Mouse (Mus musculus): Measurements from ENCODE around the gene Eif4ebp2.
A peak's percentile ranks its signal among the peaks of the same experiment; 100 is the strongest.

Eif4ebp2 gene

GRCm38 (mm10) chr10:61452645-61453044, at the start of gene Eif4ebp2:
TSS of gene Eif4ebp2 (minus strand) at chr10:61452661.
- DNase-seq (ENCODE audit: low spot score in 2 of 2) = peak; percentile 99

- DNase-seq (ENCODE audit: low spot score in 2 of 2) = no peak
Measured at GRCm38 (mm10) chr10:61500756-61501155, 48.3 kb upstream of the Eif4ebp2 start.

DNA sequence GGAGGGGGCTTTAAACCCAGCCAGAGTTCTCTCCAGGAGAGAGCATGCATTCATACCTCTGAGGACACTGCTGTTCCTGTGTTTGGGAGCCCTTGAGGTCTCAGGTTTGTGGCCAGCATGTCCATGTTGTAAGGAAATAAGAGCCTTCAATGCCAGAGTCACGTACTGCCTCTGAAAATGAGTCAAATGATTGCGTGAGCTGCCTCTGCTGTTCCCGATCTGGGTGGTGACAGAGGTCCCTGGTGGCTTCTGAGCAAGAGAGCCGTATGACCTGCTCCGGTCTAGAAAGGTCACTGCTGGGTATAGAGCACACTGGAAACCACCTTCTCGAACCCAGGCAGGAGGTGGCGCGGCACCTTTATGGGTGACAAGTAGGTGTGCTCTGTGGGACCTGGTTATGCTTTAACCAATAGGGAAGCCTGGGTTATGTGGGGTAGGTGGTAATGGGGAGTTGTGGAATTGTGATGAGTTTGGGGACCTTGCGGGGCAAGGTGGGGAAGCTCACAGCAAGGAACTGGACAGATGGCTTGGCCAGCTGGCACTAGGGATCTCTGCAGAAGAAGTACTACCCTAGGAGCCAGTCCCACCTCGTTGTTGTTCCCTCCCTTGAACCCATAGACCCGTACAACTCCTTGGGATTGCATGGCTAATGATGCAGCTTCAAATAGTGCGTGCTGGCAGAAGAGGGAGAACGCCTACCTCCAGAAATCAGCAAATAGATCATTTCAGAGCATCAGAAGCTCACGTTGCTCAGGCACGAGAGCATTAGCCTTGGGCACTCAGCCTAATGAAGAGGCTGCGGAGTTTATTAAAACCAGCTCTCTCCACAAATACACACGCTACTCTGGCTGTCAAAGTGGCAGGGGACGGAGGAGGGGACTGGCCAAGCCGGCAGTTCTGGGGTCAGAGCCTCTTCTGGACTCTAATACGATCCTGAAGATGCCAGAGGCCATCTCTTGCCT, 47.3 kb upstream of the Eif4ebp2 start:
- no peak for DNase-seq (ENCODE audit: low spot score in 2 of 2)

DNA sequence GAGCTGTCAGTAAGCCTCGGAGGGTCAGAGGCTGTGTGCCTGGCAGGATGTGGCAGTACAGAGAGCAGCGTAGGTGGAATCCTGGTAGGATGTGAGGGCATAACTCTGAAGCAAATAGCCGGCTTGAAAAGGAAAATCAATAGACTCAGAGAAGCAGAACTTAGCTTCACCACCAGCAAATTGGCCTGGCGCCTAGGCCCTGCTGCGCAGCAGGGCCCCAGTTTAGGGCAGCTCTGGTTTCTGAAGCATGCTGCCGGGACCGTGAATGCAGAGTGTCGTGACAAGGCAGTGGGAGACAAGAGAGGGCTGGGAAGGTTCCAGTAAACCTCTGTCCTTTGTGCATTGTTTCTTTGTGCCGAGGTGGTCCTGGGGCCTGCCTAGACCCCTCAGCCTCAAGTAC, 43.8 kb upstream of the Eif4ebp2 start:
- no peak for DNase-seq (ENCODE audit: low spot score in 2 of 2)

GRCm38 (mm10) chr10:61495461-61495860, 43.0 kb upstream of the Eif4ebp2 start:
- DNase-seq (ENCODE audit: low spot score in 2 of 2) = no peak

DNA sequence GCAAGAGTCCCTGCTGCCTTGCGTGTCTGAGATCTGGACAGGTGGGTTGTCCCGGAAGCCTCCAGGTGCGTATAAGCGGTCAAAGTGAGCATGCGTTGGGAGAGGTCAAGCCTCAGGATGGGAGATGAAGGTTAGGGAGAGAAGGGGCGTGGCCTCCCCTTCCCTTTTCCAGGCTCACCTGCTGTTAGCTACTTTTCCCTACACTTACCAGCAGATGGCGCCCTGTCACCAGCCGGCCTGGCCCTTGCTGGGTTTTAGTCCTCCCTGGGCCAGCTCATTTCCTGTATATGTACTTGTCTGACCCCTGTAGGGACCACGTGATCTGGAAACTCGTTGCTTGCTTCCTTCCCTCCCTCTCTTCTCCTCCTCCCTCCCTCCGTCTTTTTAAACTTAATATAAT, 39.6 kb upstream of the Eif4ebp2 start:
- peak; percentile 79 to 84 for DNase-seq (ENCODE audit: low spot score in 2 of 2)

GRCm38 (mm10) chr10:61491573-61491972, 39.1 kb upstream of the Eif4ebp2 start:
- no peak for DNase-seq (ENCODE audit: low spot score in 2 of 2)

- DNase-seq (ENCODE audit: low spot score in 2 of 2) = no peak
Measured at GRCm38 (mm10) chr10:61488522-61489110, 36.2 kb upstream of the Eif4ebp2 start.

DNA sequence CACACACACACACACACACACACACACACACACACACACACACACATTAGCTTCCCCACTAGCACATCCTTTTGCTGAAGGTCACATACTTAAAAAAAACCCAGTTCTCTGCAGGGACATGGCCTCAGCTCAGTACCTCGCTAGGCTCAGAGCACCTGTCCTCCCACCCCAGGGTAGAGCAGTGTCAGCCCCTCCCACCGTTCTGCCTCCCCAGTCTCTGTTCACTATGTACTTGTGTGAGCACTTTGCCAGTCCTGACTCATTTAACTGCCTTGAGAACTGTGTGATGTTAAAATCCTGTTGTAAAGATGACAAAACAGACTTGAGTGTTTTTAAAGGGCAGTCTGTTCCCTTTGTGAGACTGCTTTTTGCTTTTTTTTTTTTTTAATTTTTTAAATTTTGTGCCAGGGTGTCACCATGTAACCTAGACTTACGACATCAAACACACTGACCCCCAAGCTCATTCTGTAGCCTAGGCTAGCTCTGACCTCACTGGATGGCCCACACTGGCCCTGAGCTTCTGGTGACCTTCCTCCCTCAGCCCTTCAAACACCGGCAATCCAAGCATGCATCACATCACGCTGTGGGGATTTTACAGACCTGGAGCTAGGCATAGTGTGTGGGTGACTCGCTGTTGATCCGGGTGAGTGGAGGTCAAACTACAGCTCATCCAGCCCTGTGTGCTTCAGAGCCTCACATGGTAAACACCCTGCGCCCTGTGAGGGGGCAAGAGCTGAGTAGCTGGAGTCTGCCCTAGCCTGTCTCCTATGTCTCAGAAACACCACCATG, 34.3 kb upstream of the Eif4ebp2 start:
- DNase-seq (ENCODE audit: low spot score in 2 of 2) = no peak

DNA sequence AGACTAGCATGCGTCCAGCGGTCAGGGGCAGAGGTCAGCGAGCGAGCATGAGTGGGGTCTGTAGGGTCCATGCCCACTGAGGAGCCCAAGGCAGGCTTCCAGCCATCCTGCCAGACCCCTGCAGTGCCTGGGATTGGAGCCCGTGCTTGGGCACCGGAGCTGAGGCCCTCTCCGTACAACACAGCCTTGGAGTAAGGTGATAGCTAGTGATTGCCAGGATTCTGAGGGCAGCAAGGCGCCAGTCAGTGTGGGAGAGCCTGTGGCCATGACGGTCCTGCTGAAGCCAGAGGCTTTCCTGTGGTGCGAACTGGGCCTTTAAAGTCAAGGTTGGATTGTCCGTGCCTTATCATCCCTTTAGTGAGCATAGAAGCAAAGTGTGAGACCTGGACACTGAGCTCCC, 32.3 kb upstream of the Eif4ebp2 start:
- DNase-seq (ENCODE audit: low spot score in 2 of 2) = no peak

DNA sequence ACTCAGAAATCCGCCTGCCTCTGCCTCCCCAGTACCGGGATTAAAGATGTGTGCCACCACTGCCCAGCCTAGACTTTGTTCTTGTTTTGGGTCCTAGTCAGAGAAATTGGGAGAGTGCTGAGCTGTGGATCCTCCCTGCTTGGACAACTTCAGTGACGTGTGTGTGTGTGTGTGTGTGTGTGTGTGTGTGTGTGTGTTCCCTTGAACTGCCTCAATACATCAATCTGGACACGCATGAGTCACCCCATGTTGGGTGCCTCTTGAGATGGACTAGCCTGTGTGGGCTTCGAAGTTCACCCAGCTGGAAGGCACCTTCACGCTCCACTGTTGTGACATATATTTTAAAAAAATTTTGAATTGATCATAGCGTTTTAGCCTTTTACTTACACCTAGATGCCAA, 30.3 kb upstream of the Eif4ebp2 start:
- DNase-seq (ENCODE audit: low spot score in 2 of 2) = no peak

GRCm38 (mm10) chr10:61480488-61480887, 28.0 kb upstream of the Eif4ebp2 start:
- no peak for DNase-seq (ENCODE audit: low spot score in 2 of 2)

- DNase-seq (ENCODE audit: low spot score in 2 of 2) = no peak
Measured at GRCm38 (mm10) chr10:61479927-61480326, 27.5 kb upstream of the Eif4ebp2 start.

DNA sequence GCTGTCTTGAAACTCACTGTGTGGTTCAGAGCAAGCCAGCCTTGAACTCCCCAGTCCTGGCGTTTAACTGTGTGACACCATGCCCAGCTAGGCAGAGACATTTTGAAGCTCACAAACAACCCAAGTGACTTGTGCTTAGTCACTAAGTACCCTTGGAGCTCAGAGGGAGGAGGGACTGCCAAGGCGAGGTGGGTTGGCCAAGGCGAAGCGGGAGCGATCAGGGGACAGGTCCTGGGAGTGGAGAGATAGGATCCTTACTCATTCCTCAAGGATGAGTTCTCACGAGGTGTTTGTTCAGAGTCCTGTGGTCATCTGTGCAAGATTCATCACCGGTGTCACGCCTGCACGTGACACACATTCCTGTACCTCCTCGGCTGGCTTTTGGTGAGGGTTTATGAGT, 27.0 kb upstream of the Eif4ebp2 start:
- DNase-seq (ENCODE audit: low spot score in 2 of 2) = no peak

DNA sequence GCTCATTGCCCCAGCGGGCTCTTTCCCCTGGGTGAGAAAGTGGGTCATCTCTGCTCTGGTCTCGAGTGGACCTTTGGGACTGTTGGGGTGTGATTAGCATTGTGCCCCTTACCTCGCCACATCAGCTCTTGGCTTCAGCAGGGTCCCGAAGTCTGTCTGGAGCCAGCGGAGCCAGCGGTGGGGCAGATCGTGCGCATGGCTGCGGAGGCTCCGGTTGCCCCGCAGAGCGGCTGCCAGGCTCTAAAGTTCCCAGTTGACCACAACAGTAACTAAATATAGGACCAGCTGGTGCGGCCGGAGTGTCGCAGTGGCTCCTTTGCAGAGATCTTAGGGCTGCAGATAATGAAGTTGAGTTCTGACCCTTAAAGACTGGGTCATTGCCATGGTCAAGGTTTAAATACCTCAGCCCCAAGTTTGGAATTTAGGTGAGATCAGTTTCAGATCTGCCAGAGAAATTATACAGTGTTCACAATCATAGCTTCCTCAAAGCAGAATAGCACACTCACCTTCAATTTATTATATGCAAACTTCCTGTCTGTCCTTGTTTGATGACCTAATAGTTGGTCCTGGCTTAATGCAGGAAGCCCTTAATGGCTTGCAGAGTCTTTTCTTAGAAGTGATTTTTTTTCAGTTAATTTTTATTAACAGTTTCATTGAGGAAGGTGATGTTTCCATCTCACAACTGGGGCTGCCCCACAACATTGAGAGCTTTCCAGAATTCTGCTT, 24.1 kb upstream of the Eif4ebp2 start:
- no peak for DNase-seq (ENCODE audit: low spot score in 2 of 2)

- DNase-seq (ENCODE audit: low spot score in 2 of 2) = peak; percentile 96
Measured at GRCm38 (mm10) chr10:61475594-61476439, 23.4 kb upstream of the Eif4ebp2 start, which contains the start of gene Lrrc20. TSS of gene Lrrc20 (plus strand) at chr10:61475801.

DNA sequence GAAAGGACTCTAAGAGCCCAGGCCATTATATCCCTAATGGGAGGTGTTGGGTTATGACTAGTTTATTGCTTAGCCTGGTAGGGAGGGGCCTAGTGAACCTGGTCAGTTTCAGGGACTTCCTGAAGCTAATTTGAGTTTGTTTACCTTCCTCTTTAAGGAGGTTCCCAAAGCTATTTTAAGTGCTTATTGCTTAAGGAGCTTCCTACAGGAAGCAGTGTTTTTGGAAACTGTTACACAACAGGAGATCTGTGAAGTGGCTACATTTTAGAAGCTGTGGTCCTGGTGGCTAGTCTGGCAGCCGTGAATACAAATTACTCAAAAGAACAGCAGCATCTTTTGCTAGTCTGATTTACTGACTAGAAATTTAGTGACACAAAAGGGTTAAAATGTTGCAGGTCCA, 21.9 kb upstream of the Eif4ebp2 start:
- no peak for DNase-seq (ENCODE audit: low spot score in 2 of 2)

DNA sequence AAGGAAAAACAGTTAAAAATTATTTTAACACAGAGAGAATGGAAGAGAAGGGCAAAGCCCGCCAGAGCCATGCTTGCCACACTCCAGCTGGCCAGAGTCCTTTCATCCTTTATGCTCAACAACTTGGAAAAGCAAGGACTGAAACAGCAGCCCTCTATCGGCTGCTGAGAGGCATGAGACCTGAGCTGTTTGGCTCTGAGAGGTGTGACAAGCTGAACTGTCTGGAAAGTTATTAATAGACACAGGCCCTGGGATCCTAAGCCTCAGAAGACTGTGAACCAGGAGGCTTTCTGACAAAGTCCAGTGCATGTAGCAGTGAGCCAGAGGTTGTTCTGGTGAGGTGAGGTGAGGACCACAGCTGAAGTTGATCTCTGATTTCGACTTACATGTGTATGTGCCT, 21.2 kb upstream of the Eif4ebp2 start:
- no peak for DNase-seq (ENCODE audit: low spot score in 2 of 2)

DNA sequence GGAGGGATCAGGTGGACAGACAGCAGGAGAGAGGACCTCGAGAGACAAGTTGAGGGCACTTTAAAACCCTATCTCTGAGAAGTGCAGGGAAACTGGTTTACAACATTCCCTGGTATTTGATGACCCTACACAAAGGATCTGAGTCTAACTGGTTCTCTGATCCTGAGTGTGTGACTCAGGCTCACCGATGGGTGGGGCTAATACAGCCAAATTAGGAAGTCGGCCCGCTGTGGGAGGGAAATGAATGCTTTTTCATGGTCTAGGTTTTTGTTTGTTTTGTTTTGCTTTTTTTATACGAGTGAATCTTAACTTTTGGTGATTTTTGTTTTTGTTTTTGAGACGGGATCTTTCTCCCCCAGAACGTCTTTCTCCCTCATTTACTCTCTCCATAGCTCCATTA, 16.4 kb upstream of the Eif4ebp2 start:
- DNase-seq (ENCODE audit: low spot score in 2 of 2) = no peak

DNA sequence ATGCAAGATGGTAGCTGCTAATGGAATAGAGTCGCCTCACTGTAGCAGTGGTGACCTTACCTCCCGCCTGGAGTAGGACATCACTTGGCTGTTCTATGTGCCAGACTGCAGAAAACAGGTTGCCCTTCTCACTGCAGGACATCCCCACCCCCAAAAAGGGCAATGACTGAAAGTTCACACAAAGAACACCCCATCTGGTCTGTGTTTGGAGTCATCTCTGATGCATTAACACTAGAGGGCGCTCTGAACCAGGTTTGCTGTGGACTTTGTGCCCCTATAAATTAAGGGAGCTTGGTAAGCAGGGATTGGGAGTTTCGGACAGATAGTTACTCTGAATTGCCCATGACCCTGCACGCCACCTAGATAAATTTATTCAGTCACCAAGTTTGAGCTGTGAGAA, 14.4 kb upstream of the Eif4ebp2 start:
- no peak for DNase-seq (ENCODE audit: low spot score in 2 of 2)

- no peak for DNase-seq (ENCODE audit: low spot score in 2 of 2)
Measured at GRCm38 (mm10) chr10:61466242-61466641, 13.8 kb upstream of the Eif4ebp2 start.
